Mouse (Mus musculus) urinary bladder, postnatal 10 days (tissue): Measurements from ENCODE around the gene Mchr1.

ENCODE experiments used
- DNase-seq: peaks from one replicate; pipeline ENCODE4 v3.0.0; 2022; ENCODE audit warnings: low spot score

The Mchr1 gene

DNA sequence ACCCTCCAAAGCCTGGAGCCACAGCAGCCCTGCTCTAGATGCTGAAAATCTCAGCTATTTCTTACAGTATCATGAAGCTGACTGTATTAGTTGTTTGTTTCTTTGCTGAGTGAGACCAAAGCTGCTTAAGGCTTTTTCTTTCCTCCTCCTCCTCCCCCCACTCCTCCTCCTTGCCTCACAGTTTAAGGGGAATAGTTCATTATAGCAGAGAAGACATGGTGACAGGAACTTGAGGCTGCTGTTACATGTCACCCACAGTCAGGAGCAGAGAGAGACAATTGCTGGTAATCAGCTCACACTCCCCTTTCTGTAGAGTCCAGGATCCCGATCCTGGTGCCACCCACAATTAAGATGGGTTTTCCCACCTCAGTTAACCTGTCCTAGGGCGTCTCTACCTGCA is 38.1 kb downstream of the Mchr1 start:
- no peak for DNase-seq

DNA sequence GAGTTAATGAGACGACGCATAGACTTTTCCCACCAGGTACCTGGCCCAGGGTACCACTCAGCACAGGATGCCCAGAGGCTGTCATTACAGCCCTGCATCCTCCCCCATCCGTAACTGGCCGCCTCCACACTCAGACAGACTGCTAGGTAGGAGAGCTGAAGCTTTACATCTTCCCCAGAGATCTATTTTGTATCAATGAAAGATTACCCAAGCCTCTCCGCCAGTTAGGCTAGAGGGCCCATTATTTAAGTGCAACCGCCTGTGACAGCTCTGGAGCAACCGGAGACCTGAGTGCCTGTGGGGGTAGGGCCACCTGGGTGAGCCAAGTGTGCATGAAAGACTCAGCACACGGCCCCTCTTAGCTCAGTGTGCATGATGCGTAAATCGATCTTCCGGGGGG is 42.6 kb downstream of the Mchr1 start:
- DNase-seq: no peak

DNA sequence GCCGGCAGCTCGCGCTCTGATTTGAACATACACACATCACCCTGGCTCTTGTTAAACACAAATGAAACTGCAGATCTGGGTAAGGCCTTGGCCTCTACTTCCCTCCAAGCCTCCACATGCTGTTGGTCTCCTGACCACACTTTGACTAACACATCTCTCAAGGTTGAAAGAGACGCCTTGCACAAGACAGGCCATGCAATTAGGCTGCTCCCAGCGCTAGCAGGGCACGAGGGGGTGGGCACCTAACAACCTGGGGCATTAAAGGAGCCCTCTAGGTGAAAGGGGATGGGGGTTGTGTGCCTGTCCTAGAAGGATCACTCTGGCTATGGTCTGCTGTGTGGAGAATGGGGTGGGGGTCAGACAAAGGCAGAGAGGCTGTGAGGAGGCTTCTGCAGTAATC is 43.4 kb downstream of the Mchr1 start:
- no peak for DNase-seq

DNA sequence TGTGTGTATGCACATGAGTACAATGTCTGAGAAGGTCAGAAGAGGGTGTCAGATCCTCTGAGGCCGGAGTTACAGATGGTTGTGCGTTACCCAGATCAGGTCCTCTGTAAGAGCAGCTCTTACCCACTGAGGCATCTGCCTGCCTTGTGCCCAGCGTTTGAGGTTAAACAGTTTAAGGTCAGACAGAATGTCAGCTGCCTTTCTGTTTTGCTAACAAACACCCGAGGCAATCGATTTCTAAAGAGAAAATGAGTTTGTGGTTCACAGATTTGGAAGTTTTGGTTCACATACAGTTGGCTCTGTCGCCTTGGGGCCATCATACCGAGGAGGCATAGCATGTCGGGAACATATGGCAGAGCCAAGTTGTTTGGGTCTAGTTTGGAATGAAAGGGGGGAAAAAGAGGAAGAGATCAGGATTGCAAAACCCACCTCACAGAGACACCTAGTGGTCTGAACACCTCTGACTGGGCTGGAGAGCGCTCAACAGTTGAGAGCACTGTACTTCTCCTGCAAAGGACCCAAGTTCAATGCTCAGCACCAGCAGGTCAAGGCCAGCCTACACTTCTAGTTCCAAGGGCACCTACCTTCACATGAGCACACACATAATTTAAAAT is 48.9 kb downstream of the Mchr1 start:
- no peak for DNase-seq
